Mouse (Mus musculus) T-helper 17 cell (primary cell): ENCODE measurements around the gene Flnb.

Experiments
- in situ Hi-C, 2 experiments: fragments of 300-600 bp; cut with MboI, MseI; formaldehyde crosslinking; loops; 1 replicate in 1 of 2; 2 replicates in 1 of 2; pipeline ENCODE4 v1.15.1; 2025; ENCODE audit warnings: high pct_unique_total_duplicates in 2 of 2

The Flnb gene

DNA sequence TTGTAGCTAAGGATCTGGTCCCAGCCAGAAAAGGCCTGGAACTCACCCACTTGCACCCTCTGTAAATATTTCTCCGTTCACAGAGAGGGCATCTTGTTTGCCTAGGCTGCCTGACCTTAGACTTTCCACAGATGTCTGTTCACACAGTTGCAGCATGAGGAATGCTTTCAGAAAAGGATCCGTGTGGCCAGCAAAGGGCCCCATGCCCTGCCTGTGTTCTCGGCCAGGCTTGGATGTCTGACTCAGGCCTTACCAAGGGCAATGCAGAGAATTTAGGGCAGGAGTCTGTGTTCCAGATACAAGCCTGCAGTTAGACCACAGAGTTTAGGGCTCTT is 126.0 kb downstream of the Flnb start:
- in situ Hi-C loops, result loop anchor here in 1 of 2 experiments (5.0 kb wide), 1 partner anchor 126 kb away; the partner anchor contains the start of gene Flnb

DNA sequence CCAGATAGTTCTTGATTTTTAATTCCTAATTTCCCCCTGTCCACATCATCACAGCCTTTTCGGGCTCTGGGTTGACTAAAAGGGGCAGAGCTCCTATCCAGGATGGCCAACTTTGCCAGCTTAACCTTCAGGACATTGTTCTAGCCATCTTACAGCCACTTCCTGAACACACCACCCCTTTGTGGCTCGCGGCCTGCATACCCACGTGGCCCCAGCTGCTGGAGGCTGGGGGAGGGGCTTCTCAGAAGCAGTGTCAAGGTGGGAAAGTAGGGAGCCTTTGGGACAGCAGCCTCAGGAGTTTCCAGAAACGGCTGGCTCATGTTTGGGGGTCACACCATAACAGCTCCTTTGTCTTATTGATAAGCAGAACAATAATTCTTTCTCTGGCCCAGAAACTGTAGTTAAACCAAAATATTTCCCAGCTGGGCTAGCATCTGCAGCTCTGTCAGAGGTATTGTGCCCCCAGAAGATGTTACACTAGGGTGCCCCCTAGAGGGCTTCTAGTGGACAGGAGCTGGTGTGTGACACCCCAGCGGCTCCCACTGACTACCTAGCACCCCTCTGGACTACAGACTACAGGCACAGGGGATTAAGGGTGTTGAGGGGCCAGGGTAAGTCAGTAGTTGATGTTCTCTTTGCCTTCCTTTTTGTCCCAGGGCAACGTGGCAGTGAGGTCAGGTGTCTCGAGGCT is 126.7 kb downstream of the Flnb start:
- in situ Hi-C loops, result loop anchor here in 1 of 2 experiments (5.0 kb wide), 1 partner anchor 127 kb away; the partner anchor contains the start of gene Flnb

DNA sequence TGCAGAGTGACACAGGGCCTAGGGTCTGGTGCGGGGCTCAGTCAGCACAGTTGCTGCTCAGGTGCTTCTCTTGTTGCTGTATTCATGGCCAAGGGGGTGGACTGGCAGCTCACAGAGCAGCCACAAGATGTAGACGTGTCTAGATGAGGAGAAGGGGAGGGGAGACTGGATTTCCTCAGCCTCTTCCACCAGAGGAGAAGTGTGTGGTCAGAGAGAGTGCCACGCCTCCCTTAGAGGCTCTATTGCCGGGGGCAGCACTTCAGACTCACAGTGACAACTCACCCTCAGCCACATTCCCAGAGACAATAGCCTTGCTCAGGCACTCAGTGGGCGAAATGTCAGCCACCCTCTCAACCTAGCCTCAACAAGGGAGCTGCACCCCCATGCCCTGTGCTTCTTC is 127.5 kb downstream of the Flnb start:
- in situ Hi-C loops, result no loop called here

DNA sequence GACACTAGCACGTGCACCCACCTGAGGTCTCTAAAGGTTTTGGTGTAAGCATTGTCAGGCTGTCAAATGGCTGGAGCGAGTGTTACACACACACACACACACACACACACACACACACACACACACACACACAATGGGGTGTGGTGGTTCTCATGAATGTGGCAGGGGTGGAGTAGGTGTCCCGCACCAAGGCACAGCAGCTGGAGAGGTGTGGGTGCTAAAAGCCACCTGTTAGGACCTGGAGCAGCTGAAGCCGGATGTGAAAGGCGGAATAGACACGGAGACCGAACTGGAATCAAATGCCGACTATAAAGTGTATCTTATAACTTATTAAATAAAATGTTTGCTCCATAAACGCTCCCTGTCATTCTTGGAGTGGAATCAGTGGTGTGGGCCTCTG is 133.5 kb downstream of the Flnb start:
- in situ Hi-C loops, result no loop called here

DNA sequence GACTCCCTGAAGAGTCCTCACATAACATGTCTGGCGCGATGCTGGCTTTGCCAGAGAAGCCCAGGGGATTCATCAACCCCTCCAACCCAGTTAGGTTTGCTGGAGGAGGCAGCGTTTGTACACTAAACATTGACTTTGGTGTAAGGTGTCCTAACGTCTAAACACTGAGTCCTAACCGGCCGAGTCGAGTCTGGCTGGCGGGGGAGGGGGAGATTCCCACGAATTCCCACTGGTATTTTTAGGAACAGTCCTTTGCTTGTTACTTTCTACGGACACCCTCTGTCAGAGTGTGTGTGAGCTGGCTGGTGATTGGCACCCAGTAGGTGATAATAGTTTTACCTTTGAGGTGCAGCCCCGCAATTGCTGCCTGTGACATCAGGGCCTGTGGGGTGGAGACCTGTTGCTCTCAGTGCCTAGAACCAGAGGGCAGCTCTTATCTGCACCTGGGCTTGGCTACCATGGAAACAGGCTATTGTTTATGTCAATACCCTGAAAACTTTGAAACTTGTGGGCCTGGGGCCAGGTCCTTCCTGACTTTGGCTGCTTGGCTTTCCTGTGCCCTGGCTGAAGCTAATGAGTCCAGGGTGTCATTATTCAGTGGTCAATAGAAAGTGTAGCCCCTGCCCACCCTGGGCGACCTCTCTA is 135.0 kb downstream of the Flnb start:
- in situ Hi-C loops, result no loop called here

DNA sequence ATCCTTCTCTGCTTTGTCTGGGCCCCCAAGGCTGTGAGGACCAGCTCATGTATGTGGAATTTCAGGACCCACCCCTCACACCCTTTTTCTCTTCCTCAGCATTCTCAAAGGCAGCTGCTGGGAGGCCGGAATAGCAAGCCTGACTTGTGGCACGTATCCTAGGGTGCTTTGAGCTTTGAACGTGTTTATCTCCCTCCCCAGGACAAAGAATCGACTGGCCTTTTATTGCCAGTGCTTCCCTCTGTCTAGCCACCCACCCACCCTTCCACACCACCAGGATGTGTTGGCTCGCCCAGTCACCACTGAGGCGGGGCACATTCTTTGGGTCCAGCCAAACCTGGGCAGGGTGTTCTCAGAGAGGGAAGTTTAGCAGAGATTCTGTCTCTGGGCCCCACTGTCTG is 136.3 kb downstream of the Flnb start:
- in situ Hi-C loops, result no loop called here

DNA sequence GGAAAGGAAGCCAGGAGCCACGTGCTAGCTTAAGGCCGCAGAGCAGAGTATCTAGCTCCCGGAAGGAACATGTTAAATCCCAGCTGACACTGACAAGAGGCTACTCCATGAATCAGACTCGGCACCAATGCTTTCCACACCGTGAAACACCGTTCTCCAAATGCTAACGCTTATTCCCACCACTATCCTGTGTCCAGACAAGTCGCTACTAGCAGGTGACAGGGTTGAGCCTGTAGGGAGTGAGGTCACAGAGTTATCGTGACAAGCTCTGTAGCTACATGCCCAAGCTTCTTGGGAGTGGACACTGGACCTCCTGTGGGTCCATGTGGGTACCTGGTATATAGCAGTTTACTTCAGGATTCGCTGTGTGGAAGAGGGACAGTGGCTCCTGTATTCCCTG is 138.7 kb downstream of the Flnb start:
- in situ Hi-C loops, result no loop called here

DNA sequence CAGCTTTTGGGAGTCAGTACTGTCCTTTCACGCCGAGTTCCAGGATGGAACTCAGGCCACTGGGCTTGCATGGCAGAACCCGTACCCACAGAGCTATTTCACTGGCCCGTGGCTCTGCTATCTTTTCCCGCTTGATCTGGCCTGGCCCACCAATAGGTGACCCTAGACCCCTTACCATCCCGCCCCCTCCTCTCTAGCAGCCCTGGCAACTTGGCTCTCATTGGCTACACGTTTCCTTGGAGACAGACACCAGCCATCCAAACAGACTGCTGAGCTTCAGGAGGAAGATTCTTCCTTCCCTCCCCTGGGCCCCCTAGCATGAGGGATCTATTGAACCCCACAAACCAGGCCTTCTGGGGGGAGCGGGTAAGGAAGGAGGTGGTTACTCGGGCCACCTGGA is 139.3 kb downstream of the Flnb start, which contains the start of gene Gm45521:
Gene Gm45521 (plus strand): TSS at position 240 of the 400 bp plus-strand sequence.
- in situ Hi-C loops, result no loop called here

DNA sequence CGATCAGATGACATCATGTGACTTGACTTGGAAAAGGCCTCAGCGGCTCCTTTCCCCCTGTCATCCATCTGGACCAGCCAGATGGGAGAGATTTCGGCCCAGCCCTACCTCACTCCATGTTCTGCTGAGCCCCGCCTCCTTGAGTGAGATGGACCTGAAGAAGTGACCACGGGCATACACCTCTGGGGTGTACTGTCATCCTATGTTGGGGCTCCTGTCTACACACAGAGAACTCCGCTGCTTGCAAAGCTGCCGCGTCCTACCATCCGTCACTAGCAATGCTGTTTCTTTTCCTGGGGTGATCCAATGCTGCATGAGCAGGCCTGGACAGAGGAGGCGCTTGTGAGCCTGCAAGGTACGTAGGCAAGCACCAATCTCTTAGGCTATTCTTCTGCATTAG is 142.9 kb downstream of the Flnb start:
- in situ Hi-C loops, result loop anchor here (5.0 to 10.0 kb wide), 5 partner anchors 37 to 394 kb away; partner anchors contain the start of gene Flnb (in 1 of the 2)

DNA sequence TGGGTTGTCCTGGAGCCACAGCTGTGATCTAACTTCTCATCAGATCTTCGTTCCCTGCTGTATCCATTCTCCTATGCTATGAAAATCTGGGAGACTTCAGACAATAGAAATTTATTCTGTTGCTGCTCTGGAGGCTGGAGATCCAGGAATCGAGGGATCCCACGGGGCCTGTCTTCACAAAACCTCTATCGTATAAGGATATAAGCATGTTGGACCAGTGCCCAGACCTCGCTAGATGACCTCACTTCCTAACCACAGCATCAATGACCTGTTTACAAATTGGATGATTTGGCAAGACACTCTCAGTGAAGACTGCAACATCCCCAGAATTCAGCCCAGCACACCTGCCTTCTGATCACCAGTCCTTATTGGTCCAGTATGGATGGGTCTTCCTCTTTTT is 144.0 kb downstream of the Flnb start:
- in situ Hi-C loops, result loop anchor here (5.0 to 10.0 kb wide), 5 partner anchors 36 to 393 kb away; partner anchors contain the start of gene Flnb (in 1 of the 2)

DNA sequence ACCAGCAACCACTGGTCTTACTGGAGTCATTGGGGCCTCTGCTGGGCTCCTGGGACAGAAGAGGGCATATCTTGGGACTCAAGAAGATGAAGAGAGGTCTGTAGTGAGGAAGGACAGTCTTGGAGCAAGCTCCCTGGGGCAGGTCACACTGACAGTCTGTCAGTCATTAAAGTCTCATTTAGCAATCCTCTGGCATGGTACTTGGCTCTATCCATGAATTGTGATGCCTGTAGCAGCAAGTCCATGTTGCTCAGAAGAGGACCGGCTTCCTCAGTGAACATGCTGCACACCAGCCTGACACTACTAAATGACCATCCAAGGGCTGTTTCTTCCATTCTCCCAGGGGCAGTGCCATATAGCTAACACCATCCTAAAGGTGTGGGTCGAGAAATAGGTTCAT is 144.9 kb downstream of the Flnb start:
- in situ Hi-C loops, result loop anchor here (5.0 to 10.0 kb wide), 5 partner anchors 35 to 392 kb away; partner anchors contain the start of gene Flnb (in 1 of the 2)

DNA sequence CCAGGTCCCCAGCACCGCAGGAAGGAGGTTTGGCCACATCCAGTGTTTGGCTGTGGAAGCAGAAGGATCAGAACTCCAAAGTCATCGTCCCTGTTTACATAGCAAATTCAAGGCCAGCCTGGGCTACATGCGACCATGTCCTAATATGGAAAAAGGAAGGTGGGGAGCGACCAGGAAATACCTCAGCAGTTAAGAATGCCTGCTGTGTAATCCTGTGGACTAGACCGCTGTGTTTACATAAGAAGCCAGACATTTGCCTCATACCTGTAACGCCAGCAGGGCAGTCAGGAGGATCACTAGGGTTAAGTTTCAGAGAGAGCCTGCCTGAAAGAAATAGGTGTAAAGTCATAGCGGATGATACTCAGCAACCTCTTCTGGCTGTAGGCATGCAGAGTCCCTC is 145.4 kb downstream of the Flnb start:
- in situ Hi-C loops, result loop anchor here (5.0 to 10.0 kb wide), 5 partner anchors 34 to 392 kb away; partner anchors contain the start of gene Flnb (in 1 of the 2)

DNA sequence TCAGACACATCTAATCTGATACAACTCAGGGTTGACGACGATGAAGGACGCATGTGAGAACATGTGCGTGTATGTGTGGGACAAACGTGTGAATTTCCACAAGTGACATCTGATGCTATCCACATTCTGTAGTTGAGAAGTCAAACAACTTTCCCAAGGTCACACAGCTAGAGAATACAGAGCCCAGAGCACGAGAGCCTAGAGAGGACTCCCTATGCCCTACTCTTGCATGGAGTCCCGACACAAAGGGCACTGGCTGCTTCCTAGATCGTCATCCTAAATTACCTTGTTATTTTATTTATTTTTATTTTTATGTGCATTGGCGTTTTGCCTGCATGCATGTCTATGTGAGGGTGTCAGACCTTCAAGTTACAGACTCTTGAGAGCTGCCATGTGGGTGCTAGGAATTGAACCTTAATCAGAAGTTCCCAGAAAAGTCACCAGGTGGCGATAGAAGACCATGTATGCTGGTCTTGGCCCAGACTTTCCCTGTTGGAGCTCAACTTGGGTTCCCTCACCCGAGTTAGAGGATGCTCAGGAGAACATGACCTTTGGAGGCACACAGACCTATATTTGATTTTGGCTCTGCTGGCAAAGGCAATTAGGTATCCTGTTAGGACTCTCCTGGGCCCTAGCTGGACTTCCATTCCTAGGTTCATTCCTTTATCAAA is 146.6 kb downstream of the Flnb start:
- in situ Hi-C loops, result loop anchor here (5.0 to 10.0 kb wide), 5 partner anchors 33 to 390 kb away; partner anchors contain the start of gene Flnb (in 1 of the 2)

DNA sequence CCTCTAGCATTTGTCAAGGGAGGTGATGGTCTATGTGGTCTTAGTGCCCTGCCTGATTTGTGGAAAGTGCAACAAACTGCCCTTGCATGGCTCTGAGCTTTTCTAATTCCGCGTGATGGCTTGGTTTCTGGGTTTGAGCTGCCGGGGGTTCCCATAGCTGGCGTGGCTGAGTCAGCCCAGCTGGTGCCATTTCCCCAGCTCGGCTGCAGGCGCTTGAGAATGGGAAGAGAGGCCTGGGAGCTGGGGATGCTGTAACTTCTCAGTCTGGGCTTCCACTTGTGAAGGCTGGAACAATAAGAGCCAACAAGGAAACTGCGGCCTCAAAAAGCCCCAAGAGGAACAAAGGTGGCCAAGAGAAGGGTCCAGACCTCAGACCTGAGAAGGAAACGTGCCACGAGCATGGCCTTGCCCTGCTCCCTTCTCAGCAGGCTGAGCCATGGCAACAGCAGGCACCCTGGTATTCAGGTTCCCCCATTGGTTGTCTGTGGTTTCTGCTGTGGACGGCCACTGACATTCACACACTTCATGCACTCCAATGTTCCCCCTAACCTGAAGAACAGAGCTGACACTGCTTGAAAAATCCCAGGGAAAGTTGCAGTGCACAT is 154.2 kb downstream of the Flnb start:
- in situ Hi-C loops, result loop anchor here in 1 of 2 experiments (5.0 to 10.0 kb wide), 2 partner anchors 180 to 1903 kb away; no protein-coding TSS in a partner anchor

DNA sequence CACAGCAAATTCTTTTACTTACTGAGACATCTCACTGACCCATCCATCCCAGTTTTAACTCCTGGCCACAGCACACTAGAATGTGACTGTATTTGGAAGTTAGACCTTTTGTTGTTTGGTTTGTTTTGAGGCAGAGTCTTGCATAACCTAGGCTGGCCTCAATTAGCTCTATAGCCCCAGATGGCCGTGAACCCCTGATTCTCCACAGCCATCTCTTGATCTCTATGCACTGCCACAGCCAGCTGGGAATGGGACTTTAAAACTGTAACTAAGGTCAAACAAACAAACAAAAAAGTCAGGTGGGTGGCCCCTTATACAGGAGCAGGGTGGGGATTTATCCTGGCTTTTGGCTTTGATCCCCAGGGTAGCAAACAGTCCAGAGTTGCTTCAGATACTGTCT is 156.9 kb downstream of the Flnb start:
- in situ Hi-C loops, result loop anchor here in 1 of 2 experiments (5.0 to 10.0 kb wide), 2 partner anchors 178 to 1900 kb away; no protein-coding TSS in a partner anchor

DNA sequence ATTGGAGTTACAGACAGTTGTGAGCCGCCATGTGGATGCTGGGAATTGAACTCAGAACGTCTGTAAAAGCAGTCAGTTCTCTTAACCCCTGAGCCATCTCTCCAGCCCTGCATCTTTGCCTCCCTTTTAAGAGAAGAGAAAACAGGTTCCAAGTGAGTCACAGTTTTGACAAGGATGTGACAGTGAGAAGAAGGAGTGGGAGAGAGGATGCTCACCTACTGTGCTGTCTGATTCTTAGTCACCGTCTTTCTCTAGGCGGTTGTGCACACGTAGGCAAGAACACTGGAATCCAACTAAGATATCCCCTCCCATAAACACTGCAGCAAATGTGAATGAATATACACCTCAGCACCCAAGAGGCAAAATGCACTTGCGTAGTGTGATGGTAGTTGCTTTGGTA is 157.4 kb downstream of the Flnb start:
- in situ Hi-C loops, result loop anchor here in 1 of 2 experiments (10.0 kb wide), 1 partner anchor 1900 kb away; no protein-coding TSS in a partner anchor

DNA sequence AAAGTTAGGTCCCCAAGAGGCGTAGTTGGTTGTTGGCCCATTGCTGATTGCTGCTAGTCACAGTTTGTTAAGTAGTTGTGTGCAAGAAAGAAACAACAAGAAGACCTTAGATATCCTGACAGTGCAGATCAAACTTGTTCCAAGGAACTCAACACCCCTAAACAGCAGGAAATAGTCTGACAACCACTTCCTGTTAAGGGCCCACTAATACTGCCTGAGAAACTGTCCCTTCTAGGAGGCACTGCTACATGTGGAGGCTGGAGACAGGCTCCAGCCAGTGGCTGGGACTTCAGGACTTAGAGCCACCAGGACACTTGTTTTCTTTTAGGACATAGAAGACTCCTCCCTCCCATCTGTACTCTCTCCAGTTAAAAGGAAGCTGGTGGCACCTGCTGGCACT is 159.7 kb downstream of the Flnb start:
- in situ Hi-C loops, result loop anchor here in 1 of 2 experiments (10.0 kb wide), 1 partner anchor 1897 kb away; no protein-coding TSS in a partner anchor

DNA sequence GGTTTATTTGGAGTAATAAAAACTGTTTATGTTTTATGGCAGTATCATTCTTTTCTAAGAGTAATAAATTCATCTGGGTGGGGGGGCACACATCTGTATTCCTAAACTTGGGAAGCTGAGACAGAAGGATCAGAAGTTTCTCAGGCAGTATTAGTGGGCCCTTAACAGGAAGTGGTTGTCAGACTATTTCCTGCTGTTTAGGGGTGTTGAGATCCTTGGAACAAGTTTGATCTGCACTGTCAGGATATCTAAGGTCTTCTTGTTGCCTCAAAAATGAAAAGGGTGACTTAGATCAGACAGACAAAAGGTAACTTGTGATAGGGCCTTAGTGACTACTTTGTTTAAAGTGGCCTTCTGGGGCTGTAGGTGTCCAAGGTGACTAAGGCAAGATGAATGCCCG is 160.4 kb downstream of the Flnb start:
- in situ Hi-C loops, result loop anchor here in 1 of 2 experiments (10.0 kb wide), 1 partner anchor 1897 kb away; no protein-coding TSS in a partner anchor

DNA sequence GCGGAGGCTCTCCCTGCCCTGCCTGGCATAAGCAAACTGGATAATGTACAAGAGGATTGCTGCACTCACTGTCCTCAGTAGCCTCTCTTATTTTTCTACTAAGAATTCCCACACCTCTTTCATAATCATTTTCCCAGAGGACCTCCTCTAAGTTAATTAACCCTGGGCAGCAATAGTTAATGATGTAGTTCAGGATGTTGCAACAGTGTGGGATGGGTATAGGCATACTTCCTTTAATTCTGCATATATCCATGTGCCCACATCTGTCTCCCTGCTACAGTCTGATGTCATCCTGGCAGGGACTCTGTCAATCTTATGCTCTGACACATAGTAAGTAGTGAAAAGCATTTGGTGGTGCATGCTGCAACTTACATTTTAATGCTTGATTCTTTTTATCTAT is 163.5 kb downstream of the Flnb start:
- in situ Hi-C loops, result no loop called here

DNA sequence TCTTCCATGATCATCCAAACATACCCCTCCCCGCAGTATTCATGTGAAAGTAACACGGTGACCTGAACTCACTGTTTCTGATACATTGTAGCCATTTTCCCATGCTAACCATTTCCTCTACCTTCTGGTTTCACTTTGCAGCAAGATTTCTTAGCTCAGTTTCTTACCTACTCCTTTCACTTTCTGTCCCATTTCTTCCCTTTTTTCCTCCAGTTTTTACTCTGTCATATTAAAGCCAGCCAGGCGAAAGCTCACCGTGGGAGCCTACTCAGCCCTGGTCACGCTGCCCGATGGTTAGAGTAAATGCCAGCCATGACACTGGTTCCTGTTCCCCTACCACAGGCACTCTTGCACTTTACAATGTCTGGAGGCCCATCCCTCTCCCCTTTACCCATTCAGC is 169.2 kb downstream of the Flnb start:
- in situ Hi-C loops, result no loop called here

DNA sequence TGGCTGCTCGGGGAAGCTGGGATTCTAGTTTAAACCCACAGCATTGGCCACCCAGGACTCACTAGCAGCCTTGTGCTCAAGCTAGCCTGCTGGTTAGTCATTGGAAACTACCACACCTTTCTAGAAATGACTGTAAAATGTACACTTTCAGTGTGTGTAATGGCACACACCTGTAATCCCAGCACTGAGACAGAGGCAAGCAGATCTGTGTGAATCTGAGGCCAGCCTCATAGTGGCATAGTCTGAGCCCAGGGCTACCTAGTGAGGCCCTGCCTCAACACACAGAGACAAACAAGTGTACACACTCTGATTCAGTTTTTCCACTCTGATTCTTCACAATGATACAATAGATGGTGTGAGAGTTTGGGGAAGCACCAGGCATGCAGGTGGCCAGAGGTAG is 171.6 kb downstream of the Flnb start:
- in situ Hi-C loops, result no loop called here
